Mouse (Mus musculus) E14TG2a.4 (cell line): Measurements from ENCODE around the gene Camk2g.

ENCODE experiments used
- CTCF ChIP-seq: conservative IDR thresholded peaks from 2 replicates; pipeline ENCODE4 v1.5.1; 2014; ENCODE audit warnings: low read length
- NANOG ChIP-seq: IDR thresholded peaks from 2 replicates; pipeline ENCODE4 v1.6.1; 2014; ENCODE audit warnings: borderline replicate concordance, low read length, mixed read lengths
- POU5F1 ChIP-seq: IDR thresholded peaks from 2 replicates; pipeline ENCODE4 v1.6.1; 2014; ENCODE audit warnings: low read length, borderline replicate concordance

DNA sequence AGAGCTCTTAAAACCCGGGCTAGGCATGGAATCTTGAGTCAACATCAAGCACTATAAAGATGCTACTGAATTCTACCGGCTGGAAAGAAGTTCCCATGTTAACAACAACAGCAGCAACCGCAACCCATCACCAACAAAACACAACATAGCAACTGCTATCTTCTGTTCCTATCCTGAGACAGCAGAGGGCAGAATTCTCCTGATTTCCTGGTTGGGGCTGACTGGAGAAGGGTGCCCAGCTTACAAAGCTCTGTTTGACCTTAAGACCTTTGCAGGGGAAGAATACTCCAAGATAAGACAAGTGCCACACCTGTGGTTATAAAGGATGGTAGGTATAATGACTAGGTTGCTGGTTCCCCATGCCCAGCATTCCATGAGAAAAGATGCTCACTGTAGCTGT is 47.0 kb downstream of the Camk2g start:
- TF ChIP-seq CTCF (peak; percentile 20; the same call in 1 of the 2 replicates), NANOG (no peak), POU5F1 (no peak)
